Mouse (Mus musculus) midbrain, postnatal 0 days (tissue): Measurements from ENCODE around the gene Mxra7. TPM values are rescaled to one million over a fixed set of nuclear protein-coding genes. Genes with fewer than 3 reads are reported as not detected.
"Not testable (repeated sequence)": the region's sequence is repeated elsewhere in the genome, so short reads cannot be mapped to it uniquely, and the experiment has no call there.

ENCODE experiments used
- ATAC-seq: fragments of 200-750 bp; cut with Nextera tagmentation; 2 replicates; pipeline ENCODE4 v1.8.0; 2017; ENCODE audit warnings: moderate number of reproducible peaks, mild to moderate bottlenecking, moderate TSS enrichment, moderate library complexity; ENCODE audit not compliant: low FRiP score
- DNase-seq: peaks from one replicate; pipeline ENCODE4 v3.0.0-alpha.2; 2015; ENCODE audit warnings: low spot score
- H3K27ac ChIP-seq: fragments of 300-500 bp; sonication (generic); 2 replicates; pipeline ENCODE4 v1.5.1; 2014; ENCODE audit warnings: low read depth, mild to moderate bottlenecking, low read length, mixed read lengths
- H3K27me3 ChIP-seq: fragments of 300-500 bp; sonication (generic); 2 replicates; pipeline ENCODE4 v1.6.1; 2014; ENCODE audit warnings: low read length, control low read depth, mixed read lengths; ENCODE audit not compliant: insufficient read depth
- H3K36me3 ChIP-seq: fragments of 300-500 bp; sonication (generic); 2 replicates; pipeline ENCODE4 v1.6.1; 2014; ENCODE audit warnings: low read length, control low read depth, mixed read lengths; ENCODE audit not compliant: insufficient read depth
- H3K4me1 ChIP-seq: fragments of 300-500 bp; sonication (generic); 2 replicates; pipeline ENCODE4 v1.6.1; 2014; ENCODE audit warnings: mild to moderate bottlenecking, control low read depth, antibody characterized with exemption, low read length, mixed read lengths; ENCODE audit not compliant: insufficient read depth
- H3K4me2 ChIP-seq: fragments of 300-500 bp; sonication (generic); 2 replicates; pipeline ENCODE4 v1.6.1; 2014; ENCODE audit warnings: low read depth, mild to moderate bottlenecking, low read length, mixed read lengths; ENCODE audit not compliant: poor library complexity, severe bottlenecking
- H3K4me3 ChIP-seq: fragments of 300-500 bp; sonication (generic); 2 replicates; pipeline ENCODE4 v1.5.1; 2014; ENCODE audit warnings: low read depth, mild to moderate bottlenecking, low read length, moderate library complexity
- H3K9ac ChIP-seq: fragments of 300-500 bp; sonication (generic); replicated peaks from 2 replicates; pipeline ENCODE4 v1.6.1; 2014; ENCODE audit warnings: mild to moderate bottlenecking, low read length, moderate library complexity, mixed read lengths; ENCODE audit not compliant: poor library complexity, severe bottlenecking
- H3K9me3 ChIP-seq: fragments of 300-500 bp; sonication (generic); 2 replicates; pipeline ENCODE4 v1.6.1; 2016; ENCODE audit warnings: low read length, control low read depth
- CTCF ChIP-seq: IDR thresholded peaks from 2 replicates; pipeline ENCODE4 v1.5.1; 2016; ENCODE audit warnings: antibody characterized with exemption, mild to moderate bottlenecking
- WGBS: fragments of 180-500 bp; shearing (Covaris S2); extraction: QIAGEN DNeasy Blood & Tissue Kit; methylation state at CpG from one replicate; pipeline ENCODE4 v1.1.7; 2014; 5-methylcytosine and 5-hydroxymethylcytosine counted together
- polyA plus RNA-seq: library from polyadenylated mRNA; unstranded; fragments of >200 nt; fragmentation: Nextera tagmentation; extraction: Ambion mirVana; gene quantifications from 2 replicates; pipeline ENCODE4 v1.2.1, GENCODE M21; 2015
- total RNA-seq: library from RNA; depleted of rRNA; stranded (reverse); fragments of >200 nt; gene quantifications from 2 replicates; pipeline ENCODE4 v1.2.3, GENCODE M21; 2014

Gene Mxra7
- total and polyA plus RNA-seq, 2 experiments from 2014 or later = 23.3 to 32.1 TPM

- Histone ChIP-seq H3K4me1 (peaks cover 5% of the 10 kb centered on the region; the same call in 1 of the 2 replicates), H3K27me3 (no peaks in the 10 kb centered on the region), H3K36me3 (peaks cover 9% of the 10 kb centered on the region; the same call in 1 of the 2 replicates), H3K9ac (no peak overlapping the region), H3K4me2 (no peak overlapping the region), H3K4me3 (no peak overlapping the region), H3K9me3 (no peaks in the 10 kb centered on the region), H3K27ac (no peak overlapping the region)
- ATAC-seq (no peak), DNase-seq (no peak)
- no peak for TF ChIP-seq CTCF
Measured at GRCm38 (mm10) chr11:116849587-116849986, 21.7 kb upstream of the Mxra7 start.

GRCm38 (mm10) chr11:116848877-116849178, 21.0 kb upstream of the Mxra7 start:
- H3K9me3 ChIP-seq, H3K4me2 ChIP-seq, H3K27me3 ChIP-seq, H3K4me1 ChIP-seq, H3K4me3 ChIP-seq, ATAC-seq, DNase-seq, H3K36me3 ChIP-seq, H3K27ac ChIP-seq, H3K9ac ChIP-seq: not testable (repeated sequence)
- WGBS = 85% methylated on average over 2 of the region's 2 CpGs

DNA sequence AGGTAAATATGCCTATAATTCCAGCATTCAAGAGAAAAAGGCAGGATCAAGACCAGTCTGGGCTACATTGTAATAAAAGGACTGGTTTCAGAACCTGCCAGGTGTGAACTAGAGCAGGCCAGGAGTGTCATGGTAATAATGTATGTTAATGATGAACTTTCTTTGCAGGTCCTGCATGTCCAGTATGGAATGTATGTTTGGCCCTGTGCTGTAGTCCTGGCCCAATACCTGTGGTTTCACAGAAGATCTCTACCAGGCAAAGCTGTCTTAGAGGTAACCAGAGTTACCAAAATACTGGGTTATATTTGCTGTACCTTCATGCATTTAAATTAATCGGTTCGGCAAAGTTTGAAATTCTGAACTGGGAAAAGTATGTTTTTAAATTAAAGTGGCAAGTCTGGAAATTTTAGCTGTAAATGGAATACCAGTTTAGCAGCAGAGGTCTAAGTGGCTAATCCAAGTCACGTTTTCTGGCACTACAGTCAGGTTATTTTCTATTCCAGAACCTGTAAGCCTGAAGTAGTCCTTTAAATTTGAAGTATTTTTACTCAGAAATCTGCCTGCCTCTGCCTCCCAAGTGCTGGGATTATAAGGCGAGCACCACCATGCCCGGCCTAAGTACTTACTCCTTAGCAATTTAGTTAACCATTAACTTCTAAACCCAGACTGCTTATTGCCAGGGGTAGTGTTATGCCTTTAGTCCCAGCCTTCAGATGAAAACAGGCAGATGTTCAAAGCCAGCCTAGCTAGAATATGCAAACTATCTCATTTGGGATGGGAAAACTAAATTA, 20.4 kb upstream of the Mxra7 start:
- ATAC-seq (no peak), DNase-seq (no peak)
- no peaks in the 10 kb centered on the region for H3K9me3 ChIP-seq
- H3K4me3 ChIP-seq = no peak overlapping the region
- no peaks in the 10 kb centered on the region for H3K27me3 ChIP-seq
- WGBS = 88% methylated on average over 5 of the region's 5 CpGs
- no peak overlapping the region for H3K4me2 ChIP-seq
- no peak for TF ChIP-seq CTCF
- H3K36me3 ChIP-seq = peaks cover 9% of the 10 kb centered on the region; the same call in 1 of the 2 replicates
- H3K9ac ChIP-seq = no peak overlapping the region
- H3K4me1 ChIP-seq = 0 out of 2 replicates have a peak, but pooled peaks cover 3% of the 10 kb centered on the region
- H3K27ac ChIP-seq = no peak overlapping the region

DNA sequence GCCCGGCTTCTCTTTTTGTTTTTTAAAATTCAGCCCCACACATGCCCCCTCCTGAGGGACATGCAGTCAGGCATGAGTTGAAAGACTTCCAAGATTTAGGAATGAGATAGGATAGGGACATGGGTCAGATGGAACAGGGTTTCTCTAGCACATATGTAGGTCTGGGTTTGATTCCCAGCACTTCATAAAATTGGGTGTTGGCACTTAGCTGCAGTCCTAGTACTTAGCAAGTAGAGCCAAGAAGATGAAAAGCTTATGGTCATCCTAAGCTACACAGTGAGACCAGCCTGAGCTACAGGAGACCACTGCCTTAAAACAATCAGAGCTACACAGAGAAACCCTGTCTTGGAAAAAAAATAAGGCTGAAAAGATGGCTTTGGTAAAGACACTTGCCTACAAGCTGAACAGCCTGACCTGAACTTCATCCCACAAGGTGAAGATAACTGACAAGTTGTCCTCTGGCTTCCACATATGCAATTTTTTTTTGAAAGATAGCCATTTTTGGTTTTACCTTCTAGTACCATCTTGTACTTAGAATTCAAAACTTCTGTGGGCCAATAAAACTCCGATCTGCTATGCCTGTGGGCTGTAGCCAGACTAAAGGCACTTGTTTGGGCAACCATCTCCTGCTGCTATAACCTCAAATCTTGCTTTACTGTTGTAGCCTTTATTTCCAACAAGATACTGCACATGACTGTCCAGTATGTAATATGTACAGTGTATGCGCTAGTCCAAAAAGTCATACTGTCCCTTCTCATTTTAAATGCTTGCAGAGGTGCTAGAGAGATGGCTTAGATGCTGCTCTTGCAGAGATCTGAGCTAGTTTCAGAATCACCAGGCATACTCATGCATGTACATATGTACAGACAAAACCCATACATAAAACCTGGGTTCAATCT, 19.6 kb upstream of the Mxra7 start:
- ATAC-seq (no peak), DNase-seq (no peak)
- Histone ChIP-seq H3K27me3 (no peaks in the 10 kb centered on the region), H3K4me3 (no peak overlapping the region), H3K27ac (no peak overlapping the region), H3K36me3 (peaks cover 9% of the 10 kb centered on the region; the same call in 1 of the 2 replicates), H3K9me3 (no peaks in the 10 kb centered on the region), H3K4me2 (no peak overlapping the region), H3K9ac (no peak overlapping the region), H3K4me1 (0 out of 2 replicates have a peak, but pooled peaks cover 3% of the 10 kb centered on the region)
- 79% methylated on average over 3 of the region's 3 CpGs for WGBS
- TF ChIP-seq CTCF = no peak

DNA sequence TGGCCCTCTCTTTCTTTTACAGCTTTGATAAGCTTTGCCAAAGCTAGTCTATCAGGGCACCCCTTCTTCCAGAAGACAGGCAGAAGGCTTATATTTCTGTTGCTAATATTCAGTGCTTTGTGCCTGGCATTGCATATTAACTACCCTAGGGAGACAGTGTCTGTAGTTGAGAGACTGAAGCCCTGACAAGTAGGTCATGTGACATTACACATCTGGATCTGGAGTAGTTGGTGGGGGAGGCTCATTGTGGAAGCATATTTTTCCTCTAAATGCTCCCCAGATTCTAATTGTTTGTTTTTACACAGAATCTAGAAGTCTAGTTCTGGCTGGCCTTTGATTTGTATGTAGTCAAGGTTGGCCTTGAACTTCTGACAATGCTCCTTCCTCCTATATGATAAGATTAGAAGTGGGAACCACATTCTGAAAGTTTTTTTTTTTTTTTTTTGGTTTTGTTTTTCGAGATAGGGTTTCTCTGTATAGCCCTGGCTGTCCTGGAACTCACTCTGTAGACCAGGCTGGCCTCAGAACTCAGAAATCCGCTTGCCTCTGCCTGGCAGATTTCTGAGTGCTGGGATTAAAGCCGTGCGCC, 18.8 kb upstream of the Mxra7 start:
- no peak for DNase-seq

More for the DNA sequence above, 18.8 kb upstream of the Mxra7 start:
- ATAC-seq = no peak
- no peaks in the 10 kb centered on the region for H3K27me3 ChIP-seq
- TF ChIP-seq CTCF = no peak
- WGBS = 73% methylated on average over 4 of the region's 4 CpGs
- no peak overlapping the region for H3K4me2 ChIP-seq
- peaks cover 9% of the 10 kb centered on the region; the same call in 1 of the 2 replicates for H3K36me3 ChIP-seq
- H3K9ac ChIP-seq = no peak overlapping the region
- no peaks in the 10 kb centered on the region for H3K9me3 ChIP-seq
- no peak overlapping the region for H3K27ac ChIP-seq
- no peak overlapping the region for H3K4me3 ChIP-seq
- H3K4me1 ChIP-seq = peaks cover 3% of the 10 kb centered on the region; the same call in 1 of the 2 replicates
